Mouse (Mus musculus): ENCODE measurements around the gene Faap100.

DNA sequence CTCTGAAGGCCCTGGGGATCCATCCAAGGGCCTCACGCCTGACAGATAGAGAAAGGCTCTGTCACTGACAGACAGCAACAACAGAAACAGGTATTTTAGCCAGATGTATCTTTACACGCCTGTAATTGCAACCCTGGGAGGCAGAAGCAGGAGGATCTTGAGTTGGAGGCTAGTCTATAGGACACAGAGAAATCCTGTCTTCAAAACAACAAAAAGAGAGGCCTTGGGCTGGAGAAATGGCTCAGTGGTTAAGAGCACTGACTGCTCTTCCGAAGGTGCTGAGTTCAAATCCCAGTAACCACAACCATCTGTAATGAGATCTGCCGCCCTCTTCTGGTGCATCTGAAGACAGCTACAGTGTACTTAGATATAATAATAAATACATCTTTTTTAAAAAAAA lies 21.7 kb downstream of the Faap100 start:
- TF ChIP-seq EP300 (IDR thresholded peaks at IDR 0.05; ENCODE audit: low read depth), result no peak
- no peak for TF ChIP-seq CTCF (IDR thresholded peaks at IDR 0.05; ENCODE audit: low read depth)

All from heart, postnatal 0 days (tissue).